Mouse (Mus musculus): ENCODE measurements around the gene Plod2.

GRCm38 (mm10) chr9:92568798-92569197, 26.8 kb downstream of the Plod2 start:
- TF ChIP-seq CTCF (IDR thresholded peaks at IDR 0.05; ENCODE audit: borderline replicate concordance, insufficient read depth, low read depth, low read length), result no peak
- TF ChIP-seq POLR2A (IDR thresholded peaks at IDR 0.05; ENCODE audit: borderline replicate concordance, insufficient read depth, low read length), result no peak
